Mouse (Mus musculus) forebrain, embryonic 13.5 days (tissue): ENCODE measurements around the gene Erg. TPM values are rescaled to one million over a fixed set of nuclear protein-coding genes. Genes with fewer than 3 reads are reported as not detected.

ENCODE experiments used
- polyA plus RNA-seq: library from polyadenylated mRNA; unstranded; fragments of >200 nt; fragmentation: Nextera tagmentation; extraction: Ambion mirVana; gene quantifications from 2 replicates; pipeline ENCODE4 v1.2.1, GENCODE M21; 2015

Gene Erg
- polyA plus RNA-seq, 1 experiment from 2014 or later = 1.8 TPM

Other genes starting within 250 kb of the Erg start
- 9.3 and 10.7 TPM in 2 replicates for gene Ets2, start 115.5 kb upstream of the Erg start, polyA plus RNA-seq